Comparison of ENCODE assay signal across 14 mouse cellular contexts in genomic region chr13:107904051-107904740, GRCm38 (mm10).
DNase-seq lines count a peak whose midpoint lies in the region; ATAC-seq and TF ChIP-seq lines count a peak whose summit lies in the region.
"Had no signal": no experiment of that assay in that cellular context is flagged by ENCODE, and none has a peak within 500 bp of the region (broad histone marks: within the 10 kb centered on the region; RNA-seq: fewer than 3 reads in every experiment).

No protein-coding gene starts in this region.

- WGBS in heart, embryonic 11.5 days (ENCODE audit: insufficient replicate concordance): 76% methylated on average over 14 of the region's 14 CpGs
- WGBS in liver, embryonic 15.5 days (ENCODE audit: insufficient replicate concordance): 61% methylated on average over 14 of the region's 14 CpGs
- WGBS in bone marrow, adult 2 months: 52% methylated on average over 14 of the region's 14 CpGs

- peaks cover 44% of the 10 kb centered on the region for H3K27me3 ChIP-seq in heart, embryonic 11.5 days (ENCODE audit: control insufficient read depth, insufficient read depth, low read length)
- H3K27me3 ChIP-seq in liver, embryonic 15.5 days: no peaks in the 10 kb centered on the region
- H3K27me3 ChIP-seq: embryonic facial prominence, embryonic 12.5 days; neural tube, embryonic 12.5 days had no signal

- peaks cover 4% of the 10 kb centered on the region; the same call in 1 of the 2 replicates for H3K4me1 ChIP-seq in heart, embryonic 11.5 days (ENCODE audit: control insufficient read depth, insufficient read depth, low read length)
- H3K4me1 ChIP-seq in liver, embryonic 15.5 days (replicated peaks): no peaks in the 10 kb centered on the region
- peaks cover 2% of the 10 kb centered on the region; the same call in 1 of the 2 replicates for H3K4me1 ChIP-seq in bone marrow, adult 2 months (ENCODE audit: control insufficient read depth, insufficient read depth, low read length)

- H3K4me2 ChIP-seq in heart, embryonic 11.5 days: no peak overlapping the region
- no peak overlapping the region for H3K4me2 ChIP-seq in liver, embryonic 15.5 days
- H3K4me2 ChIP-seq: embryonic facial prominence, embryonic 12.5 days; neural tube, embryonic 12.5 days had no signal

- no peak for TF ChIP-seq POLR2A in bone marrow, adult 2 months (IDR thresholded peaks at IDR 0.05; ENCODE audit: borderline replicate concordance, control insufficient read depth, low read depth, low read length)

- no peak for ATAC-seq in heart, embryonic 11.5 days (replicated peaks; ENCODE audit: insufficient number of reproducible peaks, low FRiP score, low TSS enrichment)
- no peak for ATAC-seq in liver, embryonic 15.5 days (ENCODE audit: insufficient read depth)

- DNase-seq in heart, adult 11 months: peak; percentile 92
- no peak for DNase-seq in liver
- DNase-seq in kidney, postnatal 4 days: peak; percentile 23 to 27
- DNase-seq in gastrocnemius, adult 18-20 months (ENCODE audit: low spot score): no peak
- DNase-seq in thymus, postnatal 10 days (ENCODE audit: low spot score in 2 of 2): no peak
- DNase-seq: cerebellum, adult 11 months; forebrain, postnatal 0 days; right cerebral cortex, postnatal 14 days; thymus, adult 2 months had no signal

- H3K9me3 ChIP-seq in heart, embryonic 11.5 days (replicated peaks; ENCODE audit: control insufficient read depth, low read length): no peaks in the 10 kb centered on the region
- no peaks in the 10 kb centered on the region for H3K9me3 ChIP-seq in liver, embryonic 15.5 days (replicated peaks)
- H3K9me3 ChIP-seq: embryonic facial prominence, embryonic 12.5 days; neural tube, embryonic 12.5 days had no signal

- no peak for TF ChIP-seq CTCF in bone marrow, adult 2 months (IDR thresholded peaks at IDR 0.05; ENCODE audit: control insufficient read depth, insufficient read depth, low read length)

- no peak overlapping the region for H3K4me3 ChIP-seq in heart, embryonic 11.5 days (ENCODE audit: low read depth, low read length)
- no peak overlapping the region for H3K4me3 ChIP-seq in liver, embryonic 15.5 days (replicated peaks)
- no peak overlapping the region for H3K4me3 ChIP-seq in bone marrow, adult 2 months (replicated peaks; ENCODE audit: control insufficient read depth, low read depth, low read length)
- H3K4me3 ChIP-seq: embryonic facial prominence, embryonic 12.5 days; neural tube, embryonic 12.5 days had no signal

- no peaks in the 10 kb centered on the region for H3K36me3 ChIP-seq in heart, embryonic 11.5 days (ENCODE audit: control insufficient read depth, insufficient read depth, low read length)
- no peaks in the 10 kb centered on the region for H3K36me3 ChIP-seq in liver, embryonic 15.5 days (replicated peaks)
- H3K36me3 ChIP-seq: embryonic facial prominence, embryonic 12.5 days; neural tube, embryonic 12.5 days had no signal

- no peak overlapping the region for H3K9ac ChIP-seq in heart, embryonic 11.5 days (ENCODE audit: low read depth, low read length)
- H3K9ac ChIP-seq in liver, embryonic 15.5 days: no peak overlapping the region
- H3K9ac ChIP-seq: embryonic facial prominence, embryonic 12.5 days; forebrain, postnatal 0 days; neural tube, embryonic 12.5 days had no signal

- no peak overlapping the region for H3K27ac ChIP-seq in heart, embryonic 11.5 days (ENCODE audit: low read depth, low read length)
- peak overlapping the region; percentile 14; the same call in 1 of the 2 replicates for H3K27ac ChIP-seq in liver, embryonic 15.5 days (replicated peaks)
- H3K27ac ChIP-seq in bone marrow, adult 2 months (ENCODE audit: control insufficient read depth, insufficient read depth, low read depth, low read length, poor library complexity): peak overlapping the region; percentile 37
- H3K27ac ChIP-seq: embryonic facial prominence, embryonic 12.5 days; neural tube, embryonic 12.5 days had no signal

Comparison
In these comparisons a context has a peak if more than half of its experiments do, and no peak if none do; other contexts are left out.
1. DNase-seq: peak in heart, adult 11 months (single experiment) and kidney, postnatal 4 days (2 of 2); none in liver (single experiment), gastrocnemius, adult 18-20 months (single experiment) and thymus, postnatal 10 days (0 of 2).